Mouse (Mus musculus) kidney, embryonic 16.5 days (tissue): ENCODE results near the gene Reln. TPM values are rescaled to one million over a fixed set of nuclear protein-coding genes. Genes with fewer than 3 reads are reported as not detected.

ENCODE experiments used
- ATAC-seq: fragments of 200-750 bp; cut with Nextera tagmentation; 2 replicates; pipeline ENCODE4 v1.8.0; 2017; ENCODE audit warnings: moderate TSS enrichment; ENCODE audit not compliant: low FRiP score, low TSS enrichment
- H3K27ac ChIP-seq: fragments of 300-500 bp; sonication (generic); 2 replicates; pipeline ENCODE4 v1.5.1; 2014; ENCODE audit warnings: low read length
- H3K27me3 ChIP-seq: fragments of 300-500 bp; sonication (generic); 2 replicates; pipeline ENCODE4 v1.6.1; 2014; ENCODE audit warnings: low read length, control low read depth, mixed read lengths; ENCODE audit not compliant: insufficient read depth
- H3K36me3 ChIP-seq: fragments of 300-500 bp; sonication (generic); 2 replicates; pipeline ENCODE4 v1.6.1; 2014; ENCODE audit warnings: low read length, control low read depth, mixed read lengths; ENCODE audit not compliant: insufficient read depth
- H3K4me1 ChIP-seq: fragments of 300-500 bp; sonication (generic); 2 replicates; pipeline ENCODE4 v1.6.1; 2014; ENCODE audit warnings: low read length, control low read depth, mixed read lengths; ENCODE audit not compliant: insufficient read depth
- H3K4me2 ChIP-seq: fragments of 300-500 bp; sonication (generic); replicated peaks from 2 replicates; pipeline ENCODE4 v1.6.1; 2014; ENCODE audit warnings: low read depth, low read length
- H3K4me3 ChIP-seq: fragments of 300-500 bp; sonication (generic); 2 replicates; pipeline ENCODE4 v1.5.1; 2014; ENCODE audit warnings: mild to moderate bottlenecking, low read length
- H3K9ac ChIP-seq: fragments of 300-500 bp; sonication (generic); replicated peaks from 2 replicates; pipeline ENCODE4 v1.6.1; 2014; ENCODE audit warnings: low read length
- H3K9me3 ChIP-seq: fragments of 300-500 bp; sonication (generic); 2 replicates; pipeline ENCODE4 v1.6.1; 2016; ENCODE audit warnings: low read length, control low read depth
- WGBS: fragments of 180-500 bp; shearing (Covaris S2); extraction: QIAGEN DNeasy Blood & Tissue Kit; methylation state at CpG from one replicate; pipeline ENCODE4 v1.1.7; 2014; 5-methylcytosine and 5-hydroxymethylcytosine counted together
- polyA plus RNA-seq: library from polyadenylated mRNA; unstranded; fragments of >200 nt; fragmentation: Nextera tagmentation; extraction: Ambion mirVana; gene quantifications from 2 replicates; pipeline ENCODE4 v1.2.1, GENCODE M21; 2015

The Reln gene
- polyA plus RNA-seq, 1 experiment from 2014 or later: 15.9 TPM

GRCm38 (mm10) chr5:21934173-21934698 is 410.3 kb downstream of the Reln start:
- ATAC-seq: no peak
- Histone ChIP-seq H3K36me3 (no peaks in the 10 kb centered on the region), H3K4me2 (no peak overlapping the region), H3K27me3 (no peaks in the 10 kb centered on the region), H3K4me1 (no peaks in the 10 kb centered on the region), H3K9ac (no peak overlapping the region), H3K9me3 (no peaks in the 10 kb centered on the region), H3K27ac (no peak overlapping the region), H3K4me3 (no peak overlapping the region)
- 88% methylated on average over 4 of the region's 4 CpGs for WGBS

DNA sequence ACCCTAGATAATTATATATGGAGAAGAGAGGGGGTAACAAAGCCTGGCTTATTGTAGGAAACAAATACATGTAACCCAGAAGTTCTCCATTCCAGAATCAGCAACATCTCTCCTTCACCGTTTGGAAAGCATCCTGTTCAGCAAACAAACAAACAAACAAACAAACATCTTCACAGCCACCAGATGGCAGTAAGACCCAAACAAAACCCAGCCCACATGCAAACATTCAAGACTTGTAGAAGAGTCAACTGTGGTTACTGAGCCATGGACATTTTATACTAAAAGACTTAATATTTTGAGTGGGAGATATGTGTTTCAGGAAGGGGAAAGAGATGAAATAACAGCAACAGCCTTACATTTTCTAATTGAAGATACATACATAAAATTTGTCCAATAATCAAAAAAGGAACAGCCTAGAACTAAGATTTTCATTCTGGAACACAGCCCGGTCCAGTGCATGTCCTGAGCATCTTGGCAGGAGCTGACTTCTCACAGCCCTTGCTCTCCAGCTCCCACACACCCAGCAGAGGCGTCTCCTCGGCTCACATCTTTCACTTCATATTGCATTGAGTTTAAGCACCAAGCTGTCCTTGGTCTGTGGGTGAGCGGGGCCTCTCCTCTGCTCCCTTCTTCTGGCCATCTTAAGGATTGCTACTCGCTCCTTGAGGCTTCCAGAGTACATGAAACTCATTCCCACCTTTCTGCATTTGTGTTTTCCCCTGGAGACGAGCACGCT is 411.0 kb downstream of the Reln start:
- no peak overlapping the region for H3K9ac ChIP-seq
- H3K9me3 ChIP-seq: no peaks in the 10 kb centered on the region
- no peak overlapping the region for H3K27ac ChIP-seq
- no peak overlapping the region for H3K4me3 ChIP-seq
- no peak for ATAC-seq
- no peaks in the 10 kb centered on the region for H3K36me3 ChIP-seq
- WGBS: 62% methylated on average over 8 of the region's 8 CpGs
- H3K4me2 ChIP-seq: no peak overlapping the region
- no peaks in the 10 kb centered on the region for H3K27me3 ChIP-seq
- no peaks in the 10 kb centered on the region for H3K4me1 ChIP-seq

- H3K4me1 ChIP-seq: no peaks in the 10 kb centered on the region
- no peak for ATAC-seq
- H3K9ac ChIP-seq: no peak overlapping the region
- H3K4me2 ChIP-seq: no peak overlapping the region
- no peak overlapping the region for H3K27ac ChIP-seq
- H3K9me3 ChIP-seq: no peaks in the 10 kb centered on the region
- H3K36me3 ChIP-seq: no peaks in the 10 kb centered on the region
- H3K27me3 ChIP-seq: no peaks in the 10 kb centered on the region
- no peak overlapping the region for H3K4me3 ChIP-seq
- 71% methylated on average over 4 of the region's 4 CpGs for WGBS
Measured at GRCm38 (mm10) chr5:21931151-21931550, 413.4 kb downstream of the Reln start.

GRCm38 (mm10) chr5:21920310-21920709 is 424.2 kb downstream of the Reln start:
- Histone ChIP-seq H3K27me3 (no peaks in the 10 kb centered on the region), H3K9me3 (peaks cover 2% of the 10 kb centered on the region; the same call in 1 of the 2 replicates), H3K9ac (no peak overlapping the region), H3K27ac (no peak overlapping the region), H3K4me1 (no peaks in the 10 kb centered on the region), H3K4me3 (no peak overlapping the region), H3K36me3 (no peaks in the 10 kb centered on the region), H3K4me2 (no peak overlapping the region)
- 71% methylated on average over 6 of the region's 6 CpGs for WGBS
- ATAC-seq: no peak

GRCm38 (mm10) chr5:21919281-21919780 is 425.2 kb downstream of the Reln start:
- no peak overlapping the region for H3K27ac ChIP-seq
- H3K4me1 ChIP-seq: no peaks in the 10 kb centered on the region
- H3K4me3 ChIP-seq: no peak overlapping the region
- H3K4me2 ChIP-seq: no peak overlapping the region
- H3K9me3 ChIP-seq: peaks cover 2% of the 10 kb centered on the region; the same call in 1 of the 2 replicates
- WGBS: 40% methylated on average over 4 of the region's 4 CpGs
- H3K27me3 ChIP-seq: no peaks in the 10 kb centered on the region
- no peaks in the 10 kb centered on the region for H3K36me3 ChIP-seq
- H3K9ac ChIP-seq: no peak overlapping the region
- no peak for ATAC-seq

GRCm38 (mm10) chr5:21915973-21916372 is 428.5 kb downstream of the Reln start:
- Histone ChIP-seq H3K27ac (no peak overlapping the region), H3K4me1 (no peaks in the 10 kb centered on the region), H3K9ac (no peak overlapping the region), H3K36me3 (no peaks in the 10 kb centered on the region), H3K4me3 (no peak overlapping the region), H3K9me3 (peaks cover 2% of the 10 kb centered on the region; the same call in 1 of the 2 replicates), H3K4me2 (no peak overlapping the region), H3K27me3 (no peaks in the 10 kb centered on the region)
- no peak for ATAC-seq

- Histone ChIP-seq H3K4me1 (no peaks in the 10 kb centered on the region), H3K4me3 (no peak overlapping the region), H3K36me3 (no peaks in the 10 kb centered on the region), H3K27ac (no peak overlapping the region), H3K27me3 (no peaks in the 10 kb centered on the region), H3K9me3 (peaks cover 2% of the 10 kb centered on the region; the same call in 1 of the 2 replicates), H3K9ac (no peak overlapping the region), H3K4me2 (no peak overlapping the region)
- WGBS: 57% methylated on average over 3 of the region's 3 CpGs
- no peak for ATAC-seq
Measured at GRCm38 (mm10) chr5:21914776-21915175, 429.7 kb downstream of the Reln start.

GRCm38 (mm10) chr5:21912835-21913530 is 431.5 kb downstream of the Reln start:
- no peak for ATAC-seq
- Histone ChIP-seq H3K36me3 (no peaks in the 10 kb centered on the region), H3K27me3 (no peaks in the 10 kb centered on the region), H3K4me1 (no peaks in the 10 kb centered on the region), H3K9ac (no peak overlapping the region), H3K9me3 (peaks cover 2% of the 10 kb centered on the region; the same call in 1 of the 2 replicates), H3K4me2 (no peak overlapping the region), H3K27ac (no peak overlapping the region), H3K4me3 (no peak overlapping the region)
- WGBS: 71% methylated on average over 23 of the region's 23 CpGs

DNA sequence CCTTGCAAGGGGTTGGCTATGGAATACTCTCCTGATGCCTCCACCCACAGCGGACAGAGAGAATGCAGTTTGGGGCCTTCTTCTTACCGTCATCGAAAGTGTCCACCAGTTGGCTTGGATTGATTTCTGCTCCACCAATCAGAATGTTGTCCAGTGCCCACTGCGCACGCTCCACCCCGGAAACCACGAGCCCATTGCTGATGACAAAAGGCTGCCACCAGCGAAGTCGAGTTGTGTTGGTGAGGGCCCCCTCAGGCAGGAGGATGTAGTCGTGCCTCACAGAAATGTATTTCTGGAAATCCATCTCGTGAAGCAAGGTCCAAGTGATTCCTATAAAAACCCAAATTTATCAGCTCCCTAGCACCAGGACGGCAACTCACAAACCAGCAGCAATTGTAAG is 433.8 kb downstream of the Reln start:
- H3K9me3 ChIP-seq: no peaks in the 10 kb centered on the region
- no peak overlapping the region for H3K9ac ChIP-seq
- no peaks in the 10 kb centered on the region for H3K4me1 ChIP-seq
- no peak overlapping the region for H3K27ac ChIP-seq
- no peak overlapping the region for H3K4me2 ChIP-seq
- H3K27me3 ChIP-seq: no peaks in the 10 kb centered on the region
- WGBS: 93% methylated on average over 12 of the region's 12 CpGs
- H3K4me3 ChIP-seq: no peak overlapping the region
- no peaks in the 10 kb centered on the region for H3K36me3 ChIP-seq
- no peak for ATAC-seq

GRCm38 (mm10) chr5:21909713-21910112 is 434.8 kb downstream of the Reln start:
- H3K36me3 ChIP-seq: no peaks in the 10 kb centered on the region

More at GRCm38 (mm10) chr5:21909713-21910112, 434.8 kb downstream of the Reln start:
- Histone ChIP-seq H3K27ac (no peak overlapping the region), H3K9me3 (no peaks in the 10 kb centered on the region), H3K4me3 (no peak overlapping the region), H3K9ac (no peak overlapping the region), H3K4me1 (no peaks in the 10 kb centered on the region), H3K27me3 (no peaks in the 10 kb centered on the region), H3K4me2 (no peak overlapping the region)
- no peak for ATAC-seq
- 68% methylated on average over 3 of the region's 3 CpGs for WGBS
